Mouse (Mus musculus): Measurements from ENCODE around the gene Abat. TPM values are rescaled to one million over a fixed set of nuclear protein-coding genes. Genes with fewer than 3 reads are reported as not detected.

Abat gene
- total and polyA plus RNA-seq, 2 experiments from 2014 or later, result 108 to 157 TPM

DNA sequence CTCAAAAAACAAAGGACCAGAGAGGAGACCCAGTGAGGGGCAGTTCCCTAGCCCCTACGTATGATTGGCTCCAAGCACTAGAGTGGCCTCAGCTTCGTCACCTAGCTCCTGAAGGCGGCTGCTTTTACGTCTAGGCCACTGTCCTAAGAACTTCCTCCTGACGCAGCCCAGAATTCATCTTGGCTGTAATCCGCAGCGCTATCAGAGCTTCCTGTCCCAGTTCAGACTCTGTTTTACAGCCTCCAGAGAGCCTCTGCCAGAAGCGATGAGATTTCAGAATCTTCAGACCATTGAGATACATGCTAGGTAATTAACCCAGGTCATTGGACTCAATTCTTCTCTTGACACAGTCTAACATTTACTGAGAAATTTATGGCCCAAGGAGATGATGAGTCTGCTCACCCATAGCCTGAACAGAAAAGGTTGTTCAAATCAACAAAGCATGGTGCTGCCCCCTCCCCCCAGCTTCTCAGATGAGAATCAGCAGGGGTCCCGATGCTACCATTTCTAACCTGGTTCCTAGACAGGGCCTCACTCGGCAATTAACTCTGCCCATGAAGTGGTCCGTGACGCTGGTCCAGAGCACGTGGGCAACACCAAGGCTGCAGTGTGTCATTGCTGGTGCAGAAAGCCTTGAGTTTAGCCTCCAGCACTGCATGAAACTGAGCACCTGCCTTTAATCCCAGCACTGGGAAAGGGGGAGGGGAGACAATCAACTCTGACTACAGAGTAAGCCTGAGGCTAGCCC is 21.3 kb upstream of the Abat start:
- WGBS, result 35% methylated on average over 13 of the region's 13 CpGs
- H3K27ac ChIP-seq, result no peak overlapping the region
- no peaks in the 10 kb centered on the region for H3K36me3 ChIP-seq (ENCODE audit: insufficient read depth, low read length)
- TF ChIP-seq CTCF (IDR thresholded peaks at IDR 0.05; ENCODE audit: low read depth), result no peak
- H3K4me2 ChIP-seq (ENCODE audit: low read depth, low read length), result no peak overlapping the region
- no peaks in the 10 kb centered on the region for H3K9me3 ChIP-seq (ENCODE audit: low read length)
- H3K9ac ChIP-seq (replicated peaks; ENCODE audit: low read length), result 0 out of 2 replicates have a peak overlapping the region, but pooled peaks have one; percentile 1
- no peak overlapping the region for H3K4me3 ChIP-seq (ENCODE audit: low read length)
- 0 out of 2 replicates have a peak, but pooled peaks have one; percentile 45 for ATAC-seq
- no peaks in the 10 kb centered on the region for H3K27me3 ChIP-seq (ENCODE audit: insufficient read depth, low read length)
- DNase-seq (ENCODE audit: low spot score), result peak; percentile 32
- H3K4me1 ChIP-seq (ENCODE audit: insufficient read depth, low read length), result no peaks in the 10 kb centered on the region

- DNase-seq (ENCODE audit: low spot score) (peak; percentile 90), ATAC-seq (peak; percentile 71)
- Histone ChIP-seq H3K9ac (replicated peaks; ENCODE audit: low read length) (no peak overlapping the region), H3K4me1 (ENCODE audit: insufficient read depth, low read length) (no peaks in the 10 kb centered on the region), H3K9me3 (ENCODE audit: low read length) (no peaks in the 10 kb centered on the region), H3K36me3 (ENCODE audit: insufficient read depth, low read length) (no peaks in the 10 kb centered on the region), H3K4me3 (ENCODE audit: low read length) (no peak overlapping the region), H3K4me2 (ENCODE audit: low read depth, low read length) (no peak overlapping the region), H3K27me3 (ENCODE audit: insufficient read depth, low read length) (no peaks in the 10 kb centered on the region), H3K27ac (no peak overlapping the region)
- peak; percentile 95 for TF ChIP-seq CTCF (IDR thresholded peaks at IDR 0.05; ENCODE audit: low read depth)
- WGBS, result 24% methylated on average over 4 of the region's 4 CpGs
Observed at GRCm38 (mm10) chr16:8494268-8494667, 19.0 kb upstream of the Abat start.

DNA sequence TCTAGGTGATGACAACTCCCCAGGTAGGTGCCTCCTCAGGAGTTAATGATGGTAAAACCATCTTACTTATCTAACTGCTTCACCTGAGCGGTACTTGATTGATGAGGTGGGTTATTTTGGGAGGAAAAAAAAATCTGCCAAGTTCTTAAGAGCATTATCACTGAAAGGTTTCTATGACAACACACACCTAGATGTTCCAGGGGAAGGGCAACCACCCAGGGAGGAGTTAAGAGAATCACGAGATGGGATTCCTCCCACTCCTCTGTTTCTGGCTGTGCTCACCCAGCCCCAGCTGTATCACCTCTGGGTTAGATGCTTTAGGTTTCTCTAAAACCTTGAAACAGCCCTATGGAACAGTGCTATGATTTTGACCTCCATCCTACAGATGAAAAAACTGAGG is 16.3 kb upstream of the Abat start:
- no peaks in the 10 kb centered on the region for H3K9me3 ChIP-seq (ENCODE audit: low read length)
- no peaks in the 10 kb centered on the region for H3K36me3 ChIP-seq (ENCODE audit: insufficient read depth, low read length)
- no peak overlapping the region for H3K9ac ChIP-seq (replicated peaks; ENCODE audit: low read length)
- no peaks in the 10 kb centered on the region for H3K4me1 ChIP-seq (ENCODE audit: insufficient read depth, low read length)
- ATAC-seq (no peak), DNase-seq (ENCODE audit: low spot score) (peak; percentile 13)
- no peak overlapping the region for H3K27ac ChIP-seq
- WGBS, result 56% methylated on average over 2 of the region's 2 CpGs
- no peak for TF ChIP-seq CTCF (IDR thresholded peaks at IDR 0.05; ENCODE audit: low read depth)
- no peak overlapping the region for H3K4me3 ChIP-seq (ENCODE audit: low read length)
- no peaks in the 10 kb centered on the region for H3K27me3 ChIP-seq (ENCODE audit: insufficient read depth, low read length)
- H3K4me2 ChIP-seq (ENCODE audit: low read depth, low read length), result no peak overlapping the region

DNA sequence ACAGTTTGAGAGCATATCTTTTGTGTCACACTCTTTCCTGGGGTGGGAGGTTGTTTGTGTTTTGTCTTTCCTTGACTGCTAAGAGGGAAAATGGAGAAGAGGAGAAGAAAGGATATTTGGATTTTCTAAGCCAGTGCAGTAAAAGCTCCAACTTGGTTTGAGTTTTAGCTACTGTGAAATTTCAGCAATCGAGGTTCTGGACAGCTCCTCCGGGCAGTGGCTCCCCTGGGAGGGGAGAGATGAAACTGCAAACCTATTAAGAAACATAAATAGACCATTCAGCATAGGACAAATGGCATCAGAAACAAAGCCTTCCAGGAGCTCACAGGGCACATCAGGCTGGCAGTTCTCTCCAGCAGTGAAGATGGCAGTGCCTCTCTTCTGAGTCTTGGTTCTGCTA is 9.0 kb upstream of the Abat start:
- no peaks in the 10 kb centered on the region for H3K27me3 ChIP-seq (ENCODE audit: insufficient read depth, low read length)
- H3K9me3 ChIP-seq (ENCODE audit: low read length), result no peaks in the 10 kb centered on the region
- no peak overlapping the region for H3K9ac ChIP-seq (replicated peaks; ENCODE audit: low read length)
- no peak overlapping the region for H3K4me3 ChIP-seq (ENCODE audit: low read length)
- DNase-seq (ENCODE audit: low spot score), result no peak
- ATAC-seq, result no peak
- no peak overlapping the region for H3K4me2 ChIP-seq (ENCODE audit: low read depth, low read length)
- H3K36me3 ChIP-seq (ENCODE audit: insufficient read depth, low read length), result no peaks in the 10 kb centered on the region
- TF ChIP-seq CTCF (IDR thresholded peaks at IDR 0.05; ENCODE audit: low read depth), result no peak
- no peak overlapping the region for H3K27ac ChIP-seq
- no peaks in the 10 kb centered on the region for H3K4me1 ChIP-seq (ENCODE audit: insufficient read depth, low read length)
- 50% methylated on average over 2 of the region's 2 CpGs for WGBS

GRCm38 (mm10) chr16:8509894-8510293 is 3.3 kb upstream of the Abat start:
- Histone ChIP-seq H3K4me1 (ENCODE audit: insufficient read depth, low read length) (peaks cover 9% of the 10 kb centered on the region), H3K36me3 (ENCODE audit: insufficient read depth, low read length) (no peaks in the 10 kb centered on the region), H3K9me3 (ENCODE audit: low read length) (no peaks in the 10 kb centered on the region), H3K4me3 (ENCODE audit: low read length) (no peak overlapping the region), H3K27ac (no peak overlapping the region), H3K27me3 (ENCODE audit: insufficient read depth, low read length) (no peaks in the 10 kb centered on the region), H3K9ac (replicated peaks; ENCODE audit: low read length) (no peak overlapping the region), H3K4me2 (ENCODE audit: low read depth, low read length) (no peak overlapping the region)
- WGBS, result 71% methylated on average over 5 of the region's 5 CpGs
- DNase-seq (ENCODE audit: low spot score), result no peak
- ATAC-seq, result no peak
- TF ChIP-seq CTCF (IDR thresholded peaks at IDR 0.05; ENCODE audit: low read depth), result no peak

DNA sequence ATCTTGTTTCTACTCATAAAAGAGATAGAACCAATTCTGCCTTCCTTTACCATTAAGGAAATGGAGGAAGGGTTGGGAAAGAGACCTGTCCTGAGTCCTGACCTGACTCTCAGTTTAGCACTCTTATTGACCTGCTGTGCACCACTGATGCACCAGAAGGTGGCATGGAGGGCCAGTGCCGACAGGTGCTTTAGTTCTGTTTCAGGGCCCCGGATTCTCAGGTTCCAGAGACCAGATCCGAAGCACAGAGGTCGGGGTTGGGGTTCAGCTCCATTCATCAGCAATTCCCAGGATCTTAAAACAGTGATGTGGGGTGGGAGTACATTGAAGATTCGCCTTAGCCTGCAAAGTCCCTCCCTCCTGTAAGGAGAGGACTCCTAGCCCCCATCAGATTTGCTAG is 399 bp upstream of the Abat start:
- Histone ChIP-seq H3K4me1 (ENCODE audit: insufficient read depth, low read length) (peaks cover 13% of the 10 kb centered on the region), H3K27me3 (ENCODE audit: insufficient read depth, low read length) (no peaks in the 10 kb centered on the region), H3K27ac (no peak overlapping the region), H3K4me2 (ENCODE audit: low read depth, low read length) (peak overlapping the region; percentile 77), H3K9ac (replicated peaks; ENCODE audit: low read length) (peak overlapping the region; percentile 65; the same call in 1 of the 2 replicates), H3K9me3 (ENCODE audit: low read length) (no peaks in the 10 kb centered on the region), H3K36me3 (ENCODE audit: insufficient read depth, low read length) (no peaks in the 10 kb centered on the region), H3K4me3 (ENCODE audit: low read length) (peak overlapping the region; percentile 56)
- ATAC-seq (no peak), DNase-seq (ENCODE audit: low spot score) (no peak)
- no peak for TF ChIP-seq CTCF (IDR thresholded peaks at IDR 0.05; ENCODE audit: low read depth)
- WGBS, result 3% methylated on average over 5 of the region's 5 CpGs

- 11% methylated on average over 4 of the region's 4 CpGs for WGBS
- peak; percentile 82 for DNase-seq (ENCODE audit: low spot score)
- peaks cover 13% of the 10 kb centered on the region for H3K4me1 ChIP-seq (ENCODE audit: insufficient read depth, low read length)
Observed at GRCm38 (mm10) chr16:8514180-8514579, 951 bp downstream of the Abat start.

More at GRCm38 (mm10) chr16:8514180-8514579, 951 bp downstream of the Abat start:
- no peak for TF ChIP-seq CTCF (IDR thresholded peaks at IDR 0.05; ENCODE audit: low read depth)
- no peaks in the 10 kb centered on the region for H3K36me3 ChIP-seq (ENCODE audit: insufficient read depth, low read length)
- peak overlapping the region; percentile 84; the same call in 1 of the 2 replicates for H3K27ac ChIP-seq
- H3K4me3 ChIP-seq (ENCODE audit: low read length), result peak overlapping the region; percentile 56
- peak overlapping the region; percentile 65 for H3K9ac ChIP-seq (replicated peaks; ENCODE audit: low read length)
- H3K4me2 ChIP-seq (ENCODE audit: low read depth, low read length), result peak overlapping the region; percentile 77
- no peaks in the 10 kb centered on the region for H3K9me3 ChIP-seq (ENCODE audit: low read length)
- no peaks in the 10 kb centered on the region for H3K27me3 ChIP-seq (ENCODE audit: insufficient read depth, low read length)
- ATAC-seq, result no peak
